Mouse (Mus musculus) adrenal gland, adult 2 months (tissue): Measurements from ENCODE around the gene Gm10644. TPM values are rescaled to one million over a fixed set of nuclear protein-coding genes. Genes with fewer than 3 reads are reported as not detected.

Experiments
- DNase-seq: peaks from one replicate; pipeline ENCODE4 v3.0.0; 2021
- microRNA-seq, 2 experiments: library from miRNA; unstranded; fragments of <30 nt; microRNA quantifications; one replicate each; pipeline ENCODE4 v1.2.0; 2021
- polyA plus RNA-seq: library from polyadenylated mRNA; depleted of rRNA; stranded (reverse); fragments of >200 nt; gene quantifications from 2 replicates; pipeline ENCODE4 v1.2.3, GENCODE M21; 2012; rRNA removed
- total RNA-seq, 2 experiments: library from RNA; stranded (reverse); gene quantifications; 2 replicates each; pipeline ENCODE4 v1.2.3; 2021

Gm10644 gene
- total and polyA plus RNA-seq, 3 experiments, result 1.7 to 3.7 (median 1.9) TPM

DNA sequence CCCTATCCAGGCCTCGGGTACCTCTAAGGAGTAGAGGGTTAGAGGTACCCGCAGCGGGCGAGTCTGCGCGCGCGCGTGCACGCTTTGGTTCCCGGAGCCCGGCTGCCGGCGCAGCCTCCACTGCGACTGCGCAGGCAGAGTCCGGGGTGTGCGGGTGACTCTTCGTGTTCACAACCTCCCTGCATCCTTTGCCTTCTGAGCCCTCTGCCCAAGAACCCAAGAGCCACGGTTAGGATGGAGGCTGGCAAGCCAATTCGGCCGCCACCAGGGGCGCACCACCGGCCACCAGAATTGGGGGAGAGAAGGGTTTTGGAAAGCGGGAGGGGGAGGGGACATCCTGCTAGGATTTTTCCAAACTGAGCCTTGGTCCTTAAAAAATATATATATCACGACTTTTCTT lies 57.8 kb downstream of the Gm10644 start:
- peak; percentile 63 for DNase-seq

- no peak for DNase-seq
Observed at GRCm38 (mm10) chr8:83896461-83896860, 58.5 kb downstream of the Gm10644 start.

DNA sequence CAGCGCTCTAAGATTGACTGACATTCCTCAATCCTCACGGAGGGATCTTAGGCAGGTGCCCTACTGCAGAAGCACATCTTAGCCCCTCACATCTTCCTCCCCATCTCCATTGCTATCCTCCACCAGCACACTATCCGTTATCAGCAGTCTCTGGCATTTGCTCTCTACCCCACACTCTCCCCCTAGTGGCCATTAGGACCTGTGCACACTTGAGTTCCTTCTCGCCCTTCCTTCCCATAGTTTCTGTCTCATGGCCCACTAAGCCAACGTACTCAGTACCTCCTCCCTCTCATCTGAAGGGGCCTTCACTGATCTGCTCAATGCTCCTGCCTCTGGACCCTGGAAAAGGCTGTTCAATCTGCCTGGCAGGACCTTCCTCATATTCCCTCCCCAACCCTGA lies 59.1 kb downstream of the Gm10644 start:
- DNase-seq, result peak; percentile 56

GRCm38 (mm10) chr8:83893915-83894314 lies 61.1 kb downstream of the Gm10644 start:
- peak; percentile 77 for DNase-seq

GRCm38 (mm10) chr8:83892061-83892460 lies 62.9 kb downstream of the Gm10644 start:
- no peak for DNase-seq

- DNase-seq, result no peak
Observed at GRCm38 (mm10) chr8:83888409-83888808, 66.6 kb downstream of the Gm10644 start.

Small RNA genes lying within 50 kb of the gene (microRNA-seq; reads per million reads assigned to microRNA genes)
- gene Gm44330 (0 reads per million in 2 experiments), gene Gm44450 (0 reads per million in 2 experiments)

Other genes starting within 250 kb of the Gm10644 start
- gene Ddx39, start 240.0 kb downstream of the Gm10644 start, total RNA-seq, result 10 to 100 TPM; 15.3 to 20.9 TPM
- 13.4 and 14.1 TPM in 2 replicates for gene Ddx39, start 240.0 kb downstream of the Gm10644 start, polyA plus RNA-seq
- gene Adgre5, start 213.9 kb downstream of the Gm10644 start, total RNA-seq, result 10 to 100 TPM; 31.5 to 40.7 TPM
- gene Adgre5, start 213.9 kb downstream of the Gm10644 start, polyA plus RNA-seq, result 34.5 and 35.2 TPM in 2 replicates
- gene Adgrl1, start 55.1 kb downstream of the Gm10644 start, total RNA-seq, result 10 to 100 TPM; 58.4 to 97.0 TPM
- 101 and 112 TPM in 2 replicates for gene Adgrl1, start 55.1 kb downstream of the Gm10644 start, polyA plus RNA-seq
- gene Asf1b, start 302 bp upstream of the Gm10644 start, total RNA-seq, result 1 to 10 TPM; 2.5 to 3.4 TPM
- 13.6 and 15.4 TPM in 2 replicates for gene Asf1b, start 302 bp upstream of the Gm10644 start, polyA plus RNA-seq
- gene Prkaca, start 17.8 kb upstream of the Gm10644 start, total RNA-seq, result 100 to 1,000 TPM; 269 to 327 TPM
- 125 and 154 TPM in 2 replicates for gene Prkaca, start 17.8 kb upstream of the Gm10644 start, polyA plus RNA-seq
- gene Samd1, start 42.5 kb upstream of the Gm10644 start, total RNA-seq, result 10 to 100 TPM; 27.1 to 45.3 TPM
- 32.1 and 37.6 TPM in 2 replicates for gene Samd1, start 42.5 kb upstream of the Gm10644 start, polyA plus RNA-seq
- gene 1700067K01Rik, start 46.3 kb upstream of the Gm10644 start, total RNA-seq, result under 1 TPM; 0.21 to 0.46 TPM
- gene 1700067K01Rik, start 46.3 kb upstream of the Gm10644 start, polyA plus RNA-seq, result 0.13 and 0.66 TPM in 2 replicates
- not detected for gene 2210011C24Rik, start 57.0 kb upstream of the Gm10644 start, total RNA-seq
- gene 2210011C24Rik, start 57.0 kb upstream of the Gm10644 start, polyA plus RNA-seq, result 0.19 and 0.87 TPM in 2 replicates
- gene Palm3, start 66.3 kb upstream of the Gm10644 start, total RNA-seq, result 1 to 10 TPM in 1 of 2 experiments, under 1 TPM in 1; 0.26 to 2.5 TPM
- 0.59 and 1.2 TPM in 2 replicates for gene Palm3, start 66.3 kb upstream of the Gm10644 start, polyA plus RNA-seq
- gene Il27ra, start 87.4 kb upstream of the Gm10644 start, total RNA-seq, result 1 to 10 TPM; 2.0 to 2.5 TPM
- gene Il27ra, start 87.4 kb upstream of the Gm10644 start, polyA plus RNA-seq, result 2.0 and 2.7 TPM in 2 replicates
- gene Rln3, start 89.8 kb upstream of the Gm10644 start, total RNA-seq, result not detected
- gene Rln3, start 89.8 kb upstream of the Gm10644 start, polyA plus RNA-seq, result 0.36 and 0.46 TPM in 2 replicates
- 1 to 10 TPM; 1.6 to 4.1 TPM for gene Gm10643, start 109.9 kb upstream of the Gm10644 start, total RNA-seq
- 0.36 and 0.55 TPM in 2 replicates for gene Gm10643, start 109.9 kb upstream of the Gm10644 start, polyA plus RNA-seq
- gene Rfx1, start 111.6 kb upstream of the Gm10644 start, total RNA-seq, result 10 to 100 TPM; 17.1 to 19.9 TPM
- 34.5 and 36.6 TPM in 2 replicates for gene Rfx1, start 111.6 kb upstream of the Gm10644 start, polyA plus RNA-seq
- gene Dcaf15, start 149.6 kb upstream of the Gm10644 start, total RNA-seq, result 10 to 100 TPM; 14.4 to 18.2 TPM
- gene Dcaf15, start 149.6 kb upstream of the Gm10644 start, polyA plus RNA-seq, result 60.2 and 62.7 TPM in 2 replicates
- gene Podnl1, start 170.8 kb upstream of the Gm10644 start, total RNA-seq, result under 1 TPM; 0.23 to 0.31 TPM
- gene Podnl1, start 170.8 kb upstream of the Gm10644 start, polyA plus RNA-seq, result 2.4 and 2.5 TPM in 2 replicates
- gene Cc2d1a, start 192.7 kb upstream of the Gm10644 start, total RNA-seq, result 10 to 100 TPM; 28.5 to 39.0 TPM
- gene Cc2d1a, start 192.7 kb upstream of the Gm10644 start, polyA plus RNA-seq, result 35.8 and 37.1 TPM in 2 replicates
- gene 4930432K21Rik, start 192.8 kb upstream of the Gm10644 start, total RNA-seq, result under 1 TPM; 0.17 to 0.35 TPM
- gene 4930432K21Rik, start 192.8 kb upstream of the Gm10644 start, polyA plus RNA-seq, result 0.44 and 0.48 TPM in 2 replicates
- 1 to 10 TPM; 1.1 to 1.3 TPM for gene Nanos3, start 230.0 kb upstream of the Gm10644 start, total RNA-seq
- 0.36 and 1.0 TPM in 2 replicates for gene Nanos3, start 230.0 kb upstream of the Gm10644 start, polyA plus RNA-seq